Mouse (Mus musculus): ENCODE measurements around the gene Slc4a1ap.

GRCm38 (mm10) chr5:31589711-31590319, 63.0 kb downstream of the Slc4a1ap start:
- TF ChIP-seq CTCF (IDR thresholded peaks at IDR 0.05; ENCODE audit: low read depth) (no peak), EP300 (IDR thresholded peaks at IDR 0.05; ENCODE audit: low read depth) (no peak)
